Mouse (Mus musculus): ENCODE data around the gene Fbxl16. TPM values are rescaled to one million over a fixed set of nuclear protein-coding genes. Genes with fewer than 3 reads are reported as not detected.
A peak's percentile ranks its signal among the peaks of the same experiment; 100 is the strongest.

Fbxl16 gene
- polyA plus RNA-seq, 1 experiment from 2014 or later: 24.8 TPM

GRCm38 (mm10) chr17:25837533-25837932 lies 28.6 kb downstream of the Fbxl16 start:
- Histone ChIP-seq H3K4me3 (peak overlapping the region; percentile 39; the same call in 1 of the 2 replicates), H3K9me3 (no peaks in the 10 kb centered on the region), H3K36me3 (peaks cover 47% of the 10 kb centered on the region), H3K9ac (replicated peaks) (peak overlapping the region; percentile 65; the same call in 1 of the 2 replicates), H3K4me1 (peaks cover 53% of the 10 kb centered on the region), H3K4me2 (replicated peaks) (peak overlapping the region; percentile 65), H3K27me3 (no peaks in the 10 kb centered on the region), H3K27ac (replicated peaks) (peak overlapping the region; percentile 67)
- 23% methylated on average over 3 of the region's 3 CpGs for WGBS
- no peak for ATAC-seq (ENCODE audit: low FRiP score, low read depth)

- H3K9ac ChIP-seq (replicated peaks): no peak overlapping the region
Observed at GRCm38 (mm10) chr17:25838904-25839303, 30.0 kb downstream of the Fbxl16 start.

GRCm38 (mm10) chr17:25839455-25840235 lies 30.8 kb downstream of the Fbxl16 start:
- no peak overlapping the region for H3K27ac ChIP-seq (replicated peaks)

More at GRCm38 (mm10) chr17:25838904-25839303, 30.0 kb downstream of the Fbxl16 start:
- Histone ChIP-seq H3K27me3 (no peaks in the 10 kb centered on the region), H3K27ac (replicated peaks) (no peak overlapping the region), H3K4me3 (no peak overlapping the region), H3K4me1 (peaks cover 57% of the 10 kb centered on the region), H3K4me2 (replicated peaks) (no peak overlapping the region), H3K9me3 (no peaks in the 10 kb centered on the region), H3K36me3 (peaks cover 48% of the 10 kb centered on the region)
- no peak for ATAC-seq (ENCODE audit: low FRiP score, low read depth)
- 90% methylated on average over 4 of the region's 4 CpGs for WGBS

GRCm38 (mm10) chr17:25840519-25840918 lies 31.6 kb downstream of the Fbxl16 start:
- Histone ChIP-seq H3K4me1 (peaks cover 49% of the 10 kb centered on the region), H3K4me2 (replicated peaks) (no peak overlapping the region), H3K27ac (replicated peaks) (no peak overlapping the region), H3K36me3 (peaks cover 45% of the 10 kb centered on the region), H3K4me3 (no peak overlapping the region), H3K9ac (replicated peaks) (no peak overlapping the region), H3K9me3 (no peaks in the 10 kb centered on the region), H3K27me3 (no peaks in the 10 kb centered on the region)
- 92% methylated on average over 6 of the region's 6 CpGs for whole genome bisulfite sequencing
- no peak for ATAC-seq (ENCODE audit: low FRiP score, low read depth)

More at GRCm38 (mm10) chr17:25839455-25840235, 30.8 kb downstream of the Fbxl16 start:
- Histone ChIP-seq H3K9me3 (no peaks in the 10 kb centered on the region), H3K4me2 (replicated peaks) (no peak overlapping the region), H3K4me1 (peaks cover 53% of the 10 kb centered on the region), H3K36me3 (peaks cover 48% of the 10 kb centered on the region), H3K9ac (replicated peaks) (no peak overlapping the region), H3K27me3 (no peaks in the 10 kb centered on the region), H3K4me3 (no peak overlapping the region)
- 85% methylated on average over 14 of the region's 14 CpGs for WGBS
- no peak for ATAC-seq (ENCODE audit: low FRiP score, low read depth)

- ATAC-seq (ENCODE audit: low FRiP score, low read depth): no peak
- no peaks in the 10 kb centered on the region for H3K9me3 ChIP-seq
- no peaks in the 10 kb centered on the region for H3K27me3 ChIP-seq
- no peak within 1 kb of the TSS for H3K27ac ChIP-seq (replicated peaks)
- H3K4me3 ChIP-seq: no peak within 1 kb of the TSS
- no peak within 1 kb of the TSS for H3K9ac ChIP-seq (replicated peaks)
- H3K36me3 ChIP-seq: peaks cover 52% of the 10 kb centered on the region
- 98% methylated on average over 22 of the region's 22 CpGs for WGBS
- peaks cover 41% of the 10 kb centered on the region for H3K4me1 ChIP-seq
- no peak within 1 kb of the TSS for H3K4me2 ChIP-seq (replicated peaks)
Observed at GRCm38 (mm10) chr17:25841117-25841880, 32.4 kb downstream of the Fbxl16 start, which contains the start of gene Gm20683. Gm20683 (minus strand) TSS chr17:25841763.

GRCm38 (mm10) chr17:25842509-25842908 lies 33.6 kb downstream of the Fbxl16 start:
- Histone ChIP-seq H3K4me2 (replicated peaks) (no peak overlapping the region), H3K9ac (replicated peaks) (no peak overlapping the region), H3K4me1 (peaks cover 29% of the 10 kb centered on the region), H3K36me3 (peaks cover 54% of the 10 kb centered on the region), H3K9me3 (no peaks in the 10 kb centered on the region), H3K4me3 (no peak overlapping the region), H3K27me3 (no peaks in the 10 kb centered on the region), H3K27ac (replicated peaks) (no peak overlapping the region)
- ATAC-seq (ENCODE audit: low FRiP score, low read depth): no peak
- 85% methylated on average over 3 of the region's 3 CpGs for WGBS

GRCm38 (mm10) chr17:25843122-25843521 lies 34.2 kb downstream of the Fbxl16 start:
- Histone ChIP-seq H3K36me3 (peaks cover 58% of the 10 kb centered on the region), H3K4me1 (peaks cover 23% of the 10 kb centered on the region), H3K27ac (replicated peaks) (no peak overlapping the region), H3K27me3 (no peaks in the 10 kb centered on the region), H3K4me2 (replicated peaks) (peak overlapping the region; percentile 89), H3K4me3 (peak overlapping the region; percentile 88), H3K9me3 (no peaks in the 10 kb centered on the region), H3K9ac (replicated peaks) (peak overlapping the region; percentile 84)
- 93% methylated on average over 4 of the region's 4 CpGs for WGBS
- no peak for ATAC-seq (ENCODE audit: low FRiP score, low read depth)

- H3K9ac ChIP-seq (replicated peaks): peak overlapping the region; percentile 84
- no peaks in the 10 kb centered on the region for H3K27me3 ChIP-seq
- H3K27ac ChIP-seq (replicated peaks): peak overlapping the region; percentile 60
- H3K36me3 ChIP-seq: peaks cover 59% of the 10 kb centered on the region
- H3K4me1 ChIP-seq: peaks cover 20% of the 10 kb centered on the region
- no peaks in the 10 kb centered on the region for H3K9me3 ChIP-seq
- H3K4me3 ChIP-seq: peak overlapping the region; percentile 88
- ATAC-seq (ENCODE audit: low FRiP score, low read depth): no peak; the same call in 1 of the 2 replicates
- H3K4me2 ChIP-seq (replicated peaks): peak overlapping the region; percentile 89
- WGBS: 3% methylated on average over 36 of the region's 38 CpGs
Observed at GRCm38 (mm10) chr17:25843636-25844395, 34.9 kb downstream of the Fbxl16 start.

- Histone ChIP-seq H3K27ac (replicated peaks) (peak within 1 kb of the TSS; percentile 60), H3K27me3 (no peaks in the 10 kb centered on the region), H3K9ac (replicated peaks) (peak within 1 kb of the TSS; percentile 84), H3K36me3 (peaks cover 53% of the 10 kb centered on the region), H3K9me3 (no peaks in the 10 kb centered on the region), H3K4me2 (replicated peaks) (peak within 1 kb of the TSS; percentile 89), H3K4me1 (peaks cover 19% of the 10 kb centered on the region), H3K4me3 (peak within 1 kb of the TSS; percentile 88)
- ATAC-seq (ENCODE audit: low FRiP score, low read depth): peak; percentile 90
- 3% methylated on average over 19 of the region's 21 CpGs for WGBS
Observed at GRCm38 (mm10) chr17:25844396-25844901, 35.6 kb downstream of the Fbxl16 start, which contains the start of gene Rhot2. Rhot2 (minus strand) TSS chr17:25844851.

GRCm38 (mm10) chr17:25860229-25860628 lies 51.3 kb downstream of the Fbxl16 start:
- Histone ChIP-seq H3K4me1 (peaks cover 18% of the 10 kb centered on the region), H3K27me3 (no peaks in the 10 kb centered on the region), H3K4me3 (peak overlapping the region; percentile 57), H3K9me3 (no peaks in the 10 kb centered on the region), H3K27ac (replicated peaks) (0 out of 2 replicates have a peak overlapping the region, but pooled peaks have one; percentile 86), H3K4me2 (replicated peaks) (peak overlapping the region; percentile 91), H3K36me3 (peaks cover 11% of the 10 kb centered on the region), H3K9ac (replicated peaks) (peak overlapping the region; percentile 88; the same call in 1 of the 2 replicates)
- no peak for ATAC-seq (ENCODE audit: low FRiP score, low read depth)
- 82% methylated on average over 6 of the region's 6 CpGs for WGBS
